Mouse (Mus musculus) testis, adult 2 months (tissue): ENCODE data around the gene Adora2a. TPM values are rescaled to one million over a fixed set of nuclear protein-coding genes. Genes with fewer than 3 reads are reported as not detected.

Experiments used
- H3K27ac ChIP-seq: fragments of 200-500 bp; 2 replicates; pipeline ENCODE4 v1.5.1; 2012; ENCODE audit warnings: low read depth, low read length; ENCODE audit not compliant: control insufficient read depth, insufficient read depth
- H3K27me3 ChIP-seq: fragments of 200-500 bp; 2 replicates; pipeline ENCODE4 v1.6.1; 2012; ENCODE audit warnings: mild to moderate bottlenecking, low read length, moderate library complexity; ENCODE audit not compliant: control insufficient read depth, insufficient read depth
- H3K36me3 ChIP-seq: fragments of 200-500 bp; 2 replicates; pipeline ENCODE4 v1.6.1; 2012; ENCODE audit warnings: mild to moderate bottlenecking, low read length; ENCODE audit not compliant: control insufficient read depth, insufficient read depth
- H3K4me1 ChIP-seq: fragments of 200-500 bp; 2 replicates; pipeline ENCODE4 v1.6.1; 2012; ENCODE audit warnings: low read length; ENCODE audit not compliant: control insufficient read depth, insufficient read depth
- H3K4me3 ChIP-seq: fragments of 200-500 bp; 2 replicates; pipeline ENCODE4 v1.5.1; 2012; ENCODE audit warnings: low read depth, mild to moderate bottlenecking, low read length, moderate library complexity, mixed read lengths; ENCODE audit not compliant: control insufficient read depth
- CTCF ChIP-seq: fragments of 200-500 bp; IDR thresholded peaks from 2 replicates; pipeline ENCODE4 v1.5.1; 2012; ENCODE audit warnings: low read depth, mild to moderate bottlenecking, inconsistent platforms, low read length, moderate library complexity; ENCODE audit not compliant: control insufficient read depth, insufficient read depth, insufficient replicate concordance
- POLR2A ChIP-seq: fragments of 200-500 bp; IDR thresholded peaks from 2 replicates; pipeline ENCODE4 v1.6.1; 2012; ENCODE audit warnings: low read depth, mild to moderate bottlenecking, inconsistent platforms, low read length, moderate library complexity; ENCODE audit not compliant: control insufficient read depth
- polyA plus RNA-seq: library from polyadenylated mRNA; depleted of rRNA; stranded (reverse); fragments of >200 nt; gene quantifications from 2 replicates; pipeline ENCODE4 v1.2.3, GENCODE M21; 2012

Adora2a gene
- polyA plus RNA-seq, 1 experiment = 0.28 TPM

GRCm38 (mm10) chr10:75312361-75312760, 4.3 kb upstream of the Adora2a start:
- no peaks in the 10 kb centered on the region for H3K27me3 ChIP-seq
- peaks cover 5% of the 10 kb centered on the region for H3K4me1 ChIP-seq
- H3K4me3 ChIP-seq = no peak overlapping the region
- TF ChIP-seq CTCF = no peak
- TF ChIP-seq POLR2A = no peak
- no peak overlapping the region for H3K27ac ChIP-seq
- H3K36me3 ChIP-seq = no peaks in the 10 kb centered on the region; the same call in 1 of the 2 replicates

DNA sequence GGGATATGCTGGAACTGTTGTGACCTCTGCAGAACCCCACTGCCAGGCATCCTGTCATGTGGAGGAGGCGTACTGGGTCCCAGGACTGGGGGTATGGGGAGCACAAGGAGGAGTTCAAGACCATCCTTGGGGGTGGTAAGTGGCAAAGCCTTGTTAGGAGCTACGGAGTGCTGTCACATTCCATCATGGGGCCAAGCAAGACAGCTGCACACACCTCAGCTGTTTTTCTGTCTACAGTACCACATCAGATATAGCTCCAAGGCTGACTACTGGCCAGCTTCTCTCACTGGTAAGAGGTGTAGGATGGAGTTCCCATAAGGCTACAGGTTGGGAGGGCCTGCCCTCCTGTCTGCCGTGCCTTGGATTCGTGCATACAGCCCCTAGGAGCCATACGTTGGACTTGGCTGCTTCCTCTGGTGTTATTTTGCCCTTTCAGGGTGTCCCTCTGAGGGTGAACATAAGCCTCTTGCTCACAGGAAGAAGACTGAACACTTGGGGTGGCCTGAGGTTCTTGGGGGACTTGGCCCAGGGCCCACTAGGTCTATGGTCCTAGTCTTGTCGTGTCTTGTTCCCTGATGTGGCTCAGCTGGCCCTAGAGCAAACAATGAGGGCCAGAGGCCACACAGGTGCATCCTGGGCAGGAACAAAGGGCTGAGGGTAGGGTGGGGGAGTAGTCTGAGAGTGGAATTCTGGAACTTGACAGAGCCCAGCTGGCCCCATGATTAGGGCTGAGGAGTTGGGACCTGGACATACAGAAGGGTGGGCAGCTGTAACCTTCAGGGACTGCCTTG, 2.3 kb upstream of the Adora2a start:
- Histone ChIP-seq H3K27me3 (no peaks in the 10 kb centered on the region), H3K4me3 (no peak overlapping the region), H3K27ac (no peak overlapping the region), H3K4me1 (peaks cover 12% of the 10 kb centered on the region), H3K36me3 (no peaks in the 10 kb centered on the region)
- no peak for TF ChIP-seq POLR2A
- no peak for TF ChIP-seq CTCF

DNA sequence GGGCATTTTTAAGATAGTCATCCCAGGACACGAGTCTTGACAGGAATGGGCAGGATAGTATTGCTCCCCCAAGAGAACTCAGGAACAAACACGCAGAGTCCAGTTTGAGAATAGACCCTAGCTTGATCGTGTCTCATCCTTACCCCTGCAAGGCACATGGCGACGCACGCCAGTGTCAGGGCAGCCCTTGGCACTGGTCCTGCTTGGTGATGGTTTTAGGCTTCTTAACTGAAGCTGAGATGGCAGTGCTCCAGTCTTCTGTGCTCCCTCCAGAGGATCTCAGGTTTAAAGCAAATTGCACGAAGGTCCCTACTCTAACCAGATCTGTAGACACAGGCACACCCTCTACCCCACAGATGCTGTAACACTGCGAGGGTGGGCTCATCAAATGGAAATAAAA, 921 bp upstream of the Adora2a start:
- Histone ChIP-seq H3K27ac (no peak overlapping the region), H3K27me3 (no peaks in the 10 kb centered on the region), H3K4me1 (peaks cover 12% of the 10 kb centered on the region), H3K4me3 (no peak overlapping the region), H3K36me3 (no peaks in the 10 kb centered on the region)
- no peak for TF ChIP-seq CTCF
- no peak for TF ChIP-seq POLR2A

- Histone ChIP-seq H3K36me3 (no peaks in the 10 kb centered on the region), H3K27me3 (no peaks in the 10 kb centered on the region), H3K27ac (no peak overlapping the region), H3K4me1 (peaks cover 12% of the 10 kb centered on the region), H3K4me3 (no peak overlapping the region)
- TF ChIP-seq CTCF = no peak
- no peak for TF ChIP-seq POLR2A
These were observed 205 bp upstream of the Adora2a start for GRCm38 (mm10) chr10:75316472-75316871.

DNA sequence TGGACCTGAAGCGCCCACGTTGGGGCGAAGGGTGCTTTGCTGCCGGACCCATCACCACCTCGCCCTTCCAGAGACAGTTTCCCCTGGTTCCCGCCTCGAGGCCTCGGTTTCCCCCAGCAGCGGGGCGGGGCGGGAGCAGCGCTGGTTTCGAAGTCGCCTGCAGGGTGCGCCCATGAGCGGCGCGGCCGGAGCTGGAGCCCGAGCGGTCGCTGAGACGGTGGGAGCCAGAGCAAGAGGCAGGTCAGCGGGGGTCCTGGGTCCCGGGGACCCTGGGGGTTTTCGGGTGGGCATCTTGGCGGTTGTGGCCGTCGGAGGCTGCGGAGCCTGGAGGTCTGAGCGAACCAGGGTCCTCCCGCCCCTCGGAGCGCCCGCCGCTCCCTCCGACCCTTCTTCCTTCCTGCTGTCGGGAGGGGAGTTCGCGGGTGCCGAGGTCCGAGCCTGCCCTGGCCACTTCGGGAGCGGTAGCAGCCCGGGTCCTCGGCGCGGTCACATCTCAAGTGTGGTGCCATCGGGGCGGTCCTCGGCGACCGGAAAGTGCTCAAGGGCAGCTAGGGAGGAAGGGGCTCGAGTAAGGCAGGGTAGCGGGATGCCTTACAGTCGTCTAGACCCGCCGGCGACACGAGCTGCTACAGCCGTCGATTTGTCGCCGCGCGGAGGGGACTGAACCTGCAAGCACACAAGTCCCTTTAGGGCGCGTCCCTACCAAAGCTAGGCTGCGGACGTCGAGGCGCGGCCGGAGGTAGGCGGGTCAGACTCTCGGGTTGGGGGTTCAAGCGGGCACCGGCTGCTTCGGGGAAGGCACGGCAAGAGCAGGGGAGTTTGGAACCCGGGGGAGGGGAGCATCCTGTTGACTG, 458 bp downstream of the Adora2a start:
- no peak overlapping the region for H3K27ac ChIP-seq
- no peak for TF ChIP-seq POLR2A
- 0 out of 2 replicates have a peak, but pooled peaks have one; percentile 26 for TF ChIP-seq CTCF
- peaks cover 12% of the 10 kb centered on the region for H3K4me1 ChIP-seq
- no peaks in the 10 kb centered on the region for H3K36me3 ChIP-seq
- peak overlapping the region; percentile 58 for H3K4me3 ChIP-seq
- no peaks in the 10 kb centered on the region for H3K27me3 ChIP-seq

DNA sequence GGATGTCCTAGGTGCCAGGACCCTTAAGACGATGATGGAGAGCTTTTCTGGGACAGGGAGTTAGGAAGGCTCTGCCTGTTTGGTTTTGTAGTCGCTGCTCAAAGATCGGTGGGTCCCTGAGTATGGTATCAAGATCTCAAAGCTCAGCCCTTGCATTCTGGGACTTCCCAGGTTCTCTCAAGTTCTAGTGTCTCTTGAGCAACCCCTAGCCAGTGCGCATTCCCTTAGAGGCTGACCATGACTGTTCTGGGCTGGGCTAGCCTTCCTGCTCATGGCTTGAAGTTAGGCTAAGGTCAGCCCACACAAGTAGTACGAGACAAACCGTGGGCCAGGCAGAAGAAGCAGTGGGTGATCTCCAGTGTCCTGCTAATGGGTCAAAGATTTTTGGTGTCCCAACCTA, 1.5 kb downstream of the Adora2a start:
- Histone ChIP-seq H3K27me3 (no peaks in the 10 kb centered on the region), H3K4me1 (peaks cover 12% of the 10 kb centered on the region), H3K36me3 (no peaks in the 10 kb centered on the region), H3K4me3 (no peak overlapping the region), H3K27ac (no peak overlapping the region)
- no peak for TF ChIP-seq CTCF
- no peak for TF ChIP-seq POLR2A

- Histone ChIP-seq H3K27me3 (no peaks in the 10 kb centered on the region), H3K4me3 (no peak overlapping the region), H3K27ac (no peak overlapping the region), H3K36me3 (no peaks in the 10 kb centered on the region), H3K4me1 (peaks cover 12% of the 10 kb centered on the region)
- TF ChIP-seq POLR2A (no peak), CTCF (no peak)
These were observed 3.6 kb downstream of the Adora2a start for GRCm38 (mm10) chr10:75320321-75320720.
